Mouse (Mus musculus) right cerebral cortex, postnatal 14 days (tissue): ENCODE measurements around the gene Gm14440.
"Not testable (repeated sequence)": the region's sequence is repeated elsewhere in the genome, so short reads cannot be mapped to it uniquely, and the experiment has no call there.

Source experiments
- DNase-seq: peaks from one replicate; pipeline ENCODE4 v3.0.0; 2022

Gene Gm14440

DNA sequence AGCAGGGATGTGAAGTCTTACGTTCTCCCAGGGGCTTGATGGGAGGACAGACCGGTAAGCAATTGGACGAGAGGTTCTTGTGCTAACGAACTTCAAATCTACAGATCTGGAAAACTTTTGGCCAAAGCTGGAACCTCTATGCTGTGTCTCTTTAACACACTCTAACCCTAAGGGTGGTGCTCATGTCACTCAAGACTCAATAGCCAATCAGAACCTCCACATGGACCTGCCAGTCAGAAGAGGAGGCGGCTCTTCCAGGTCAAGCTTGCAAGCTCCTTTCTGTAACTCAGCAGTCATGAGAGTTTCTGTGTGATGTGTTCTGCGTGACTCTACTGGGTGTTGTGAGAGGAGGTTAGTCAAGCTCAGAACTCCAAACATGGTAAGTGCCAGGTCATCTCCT is at the start of gene Gm14440:
Gm14440 (plus strand) TSS at position 301 of the 400 bp plus-strand sequence.
- not testable (repeated sequence) for DNase-seq
